Mouse (Mus musculus): Measurements from ENCODE around the gene Pappa2. TPM values are rescaled to one million over a fixed set of nuclear protein-coding genes. Genes with fewer than 3 reads are reported as not detected.

Gene Pappa2
- polyA plus RNA-seq, 1 experiment, result 0.08 TPM

DNA sequence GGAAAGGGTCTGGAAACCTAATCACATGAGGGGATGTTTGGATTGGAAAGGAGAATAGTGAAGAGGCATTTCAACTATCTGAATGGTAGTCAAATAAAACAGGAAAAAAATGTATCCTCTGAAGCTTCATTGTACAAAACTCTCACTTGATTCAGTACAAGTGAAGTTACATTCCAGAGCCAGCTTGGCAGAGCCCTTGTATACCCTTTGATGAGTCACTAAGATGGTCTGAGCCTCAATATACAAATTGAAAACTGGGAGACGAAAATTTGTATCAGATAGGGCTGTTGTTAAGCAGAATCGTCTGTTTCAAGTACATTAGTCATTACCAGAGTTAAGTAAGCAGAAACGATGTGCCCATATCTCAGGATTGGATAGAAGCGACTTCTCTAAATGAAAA, 143.1 kb downstream of the Pappa2 start:
- Histone ChIP-seq H3K4me3 (ENCODE audit: extremely low read depth, insufficient read depth, insufficient read length) (no peak overlapping the region), H3K4me1 (ENCODE audit: control insufficient read depth, insufficient read depth, insufficient read length) (no peaks in the 10 kb centered on the region), H3K36me3 (ENCODE audit: control insufficient read depth, insufficient read depth, low read length) (no peaks in the 10 kb centered on the region), H3K27me3 (ENCODE audit: control insufficient read depth, insufficient read depth, low read length) (no peaks in the 10 kb centered on the region), H3K27ac (ENCODE audit: insufficient read depth, low read length) (no peak overlapping the region)
- DNase-seq (ENCODE audit: low read depth in 1 of 2, low spot score in 2 of 2), result no peak
- TF ChIP-seq POLR2A (IDR thresholded peaks at IDR 0.05; ENCODE audit: low read depth, low read length) (no peak), CTCF (IDR thresholded peaks at IDR 0.05; ENCODE audit: extremely low read depth, insufficient read depth, insufficient read length, insufficient replicate concordance) (no peak)
- WGBS, result 78% methylated on average over 4 of the region's 4 CpGs

GRCm38 (mm10) chr1:158830152-158830551, 150.1 kb downstream of the Pappa2 start:
- TF ChIP-seq CTCF (IDR thresholded peaks at IDR 0.05; ENCODE audit: extremely low read depth, insufficient read depth, insufficient read length, insufficient replicate concordance), result no peak
- no peak for TF ChIP-seq POLR2A (IDR thresholded peaks at IDR 0.05; ENCODE audit: low read depth, low read length)
- Histone ChIP-seq H3K4me1 (ENCODE audit: control insufficient read depth, insufficient read depth, insufficient read length) (no peaks in the 10 kb centered on the region), H3K27ac (ENCODE audit: insufficient read depth, low read length) (no peak overlapping the region), H3K36me3 (ENCODE audit: control insufficient read depth, insufficient read depth, low read length) (no peaks in the 10 kb centered on the region), H3K27me3 (ENCODE audit: control insufficient read depth, insufficient read depth, low read length) (no peaks in the 10 kb centered on the region), H3K4me3 (ENCODE audit: extremely low read depth, insufficient read depth, insufficient read length) (no peak overlapping the region)
- DNase-seq (ENCODE audit: low read depth in 1 of 2, low spot score in 2 of 2), result no peak
- WGBS, result 69% methylated on average over 3 of the region's 3 CpGs

DNA sequence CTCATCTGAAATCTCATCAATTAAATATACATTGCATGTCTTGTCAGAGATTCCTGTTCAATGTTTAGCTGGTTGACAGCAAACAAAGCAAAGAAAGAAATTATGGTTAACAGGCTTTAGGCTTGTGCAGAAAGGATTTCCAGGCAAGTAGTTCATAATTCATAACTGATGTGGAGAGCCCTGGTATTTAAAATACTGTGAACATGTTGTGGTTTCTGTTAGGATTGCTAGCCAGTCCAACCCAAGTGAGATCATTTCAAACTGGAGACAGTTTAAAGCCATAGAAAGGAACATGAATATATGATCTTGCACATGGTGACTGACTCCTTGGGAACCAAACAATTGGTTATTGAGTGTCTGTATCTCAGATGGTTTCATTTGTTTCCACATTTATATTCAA, 152.4 kb downstream of the Pappa2 start:
- H3K4me3 ChIP-seq (ENCODE audit: extremely low read depth, insufficient read depth, insufficient read length), result no peak overlapping the region
- H3K27me3 ChIP-seq (ENCODE audit: control insufficient read depth, insufficient read depth, low read length), result no peaks in the 10 kb centered on the region
- H3K4me1 ChIP-seq (ENCODE audit: control insufficient read depth, insufficient read depth, insufficient read length), result no peaks in the 10 kb centered on the region
- H3K36me3 ChIP-seq (ENCODE audit: control insufficient read depth, insufficient read depth, low read length), result no peaks in the 10 kb centered on the region
- no peak overlapping the region for H3K27ac ChIP-seq (ENCODE audit: insufficient read depth, low read length)
- no peak for TF ChIP-seq CTCF (IDR thresholded peaks at IDR 0.05; ENCODE audit: extremely low read depth, insufficient read depth, insufficient read length, insufficient replicate concordance)
- no peak for TF ChIP-seq POLR2A (IDR thresholded peaks at IDR 0.05; ENCODE audit: low read depth, low read length)
- no peak for DNase-seq (ENCODE audit: low read depth in 1 of 2, low spot score in 2 of 2)

- WGBS, result 82% methylated on average over 2 of the region's 2 CpGs
- H3K4me1 ChIP-seq (ENCODE audit: control insufficient read depth, insufficient read depth, insufficient read length), result no peaks in the 10 kb centered on the region
- no peaks in the 10 kb centered on the region for H3K27me3 ChIP-seq (ENCODE audit: control insufficient read depth, insufficient read depth, low read length)
- no peaks in the 10 kb centered on the region for H3K36me3 ChIP-seq (ENCODE audit: control insufficient read depth, insufficient read depth, low read length)
- DNase-seq (ENCODE audit: low read depth in 1 of 2, low spot score in 2 of 2), result no peak
- H3K27ac ChIP-seq (ENCODE audit: insufficient read depth, low read length), result no peak overlapping the region
- no peak overlapping the region for H3K4me3 ChIP-seq (ENCODE audit: extremely low read depth, insufficient read depth, insufficient read length)
- TF ChIP-seq POLR2A (IDR thresholded peaks at IDR 0.05; ENCODE audit: low read depth, low read length) (no peak), CTCF (IDR thresholded peaks at IDR 0.05; ENCODE audit: extremely low read depth, insufficient read depth, insufficient read length, insufficient replicate concordance) (no peak)
Measured at GRCm38 (mm10) chr1:158819676-158820075, 160.6 kb downstream of the Pappa2 start.

GRCm38 (mm10) chr1:158816479-158816878, 163.8 kb downstream of the Pappa2 start:
- WGBS, result 88% methylated on average over 3 of the region's 3 CpGs
- Histone ChIP-seq H3K27ac (ENCODE audit: insufficient read depth, low read length) (no peak overlapping the region), H3K36me3 (ENCODE audit: control insufficient read depth, insufficient read depth, low read length) (no peaks in the 10 kb centered on the region), H3K27me3 (ENCODE audit: control insufficient read depth, insufficient read depth, low read length) (no peaks in the 10 kb centered on the region), H3K4me1 (ENCODE audit: control insufficient read depth, insufficient read depth, insufficient read length) (no peaks in the 10 kb centered on the region), H3K4me3 (ENCODE audit: extremely low read depth, insufficient read depth, insufficient read length) (no peak overlapping the region)
- TF ChIP-seq CTCF (IDR thresholded peaks at IDR 0.05; ENCODE audit: extremely low read depth, insufficient read depth, insufficient read length, insufficient replicate concordance) (no peak), POLR2A (IDR thresholded peaks at IDR 0.05; ENCODE audit: low read depth, low read length) (no peak)
- no peak for DNase-seq (ENCODE audit: low read depth in 1 of 2, low spot score in 2 of 2)

DNA sequence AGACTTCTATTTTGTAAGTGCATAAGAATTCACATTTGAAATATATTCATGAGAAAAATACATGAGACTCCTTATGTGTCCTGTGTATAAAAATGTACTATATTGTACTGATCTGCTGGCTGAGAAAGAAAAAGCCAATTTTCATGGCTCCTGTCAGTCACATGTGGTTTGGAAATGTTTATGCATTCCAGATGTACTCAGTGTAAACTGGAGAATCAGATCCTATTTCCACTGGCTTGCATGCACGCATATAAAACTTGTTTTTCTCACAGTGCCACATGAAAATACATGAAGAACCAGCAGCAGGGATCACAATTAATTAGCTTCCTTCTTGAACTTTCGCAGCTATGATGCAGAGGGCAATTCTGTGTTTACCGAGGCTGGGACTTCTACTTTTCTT, 168.4 kb downstream of the Pappa2 start:
- no peak overlapping the region for H3K27ac ChIP-seq (ENCODE audit: insufficient read depth, low read length)
- TF ChIP-seq POLR2A (IDR thresholded peaks at IDR 0.05; ENCODE audit: low read depth, low read length), result no peak
- no peak for TF ChIP-seq CTCF (IDR thresholded peaks at IDR 0.05; ENCODE audit: extremely low read depth, insufficient read depth, insufficient read length, insufficient replicate concordance)
- H3K27me3 ChIP-seq (ENCODE audit: control insufficient read depth, insufficient read depth, low read length), result no peaks in the 10 kb centered on the region
- H3K4me3 ChIP-seq (ENCODE audit: extremely low read depth, insufficient read depth, insufficient read length), result no peak overlapping the region
- no peaks in the 10 kb centered on the region for H3K36me3 ChIP-seq (ENCODE audit: control insufficient read depth, insufficient read depth, low read length)
- H3K4me1 ChIP-seq (ENCODE audit: control insufficient read depth, insufficient read depth, insufficient read length), result no peaks in the 10 kb centered on the region
- DNase-seq (ENCODE audit: low read depth in 1 of 2, low spot score in 2 of 2), result no peak
- WGBS, result 78% methylated on average over 3 of the region's 3 CpGs

GRCm38 (mm10) chr1:158775486-158775885, 204.8 kb downstream of the Pappa2 start:
- Histone ChIP-seq H3K27ac (ENCODE audit: insufficient read depth, low read length) (no peak overlapping the region), H3K4me3 (ENCODE audit: extremely low read depth, insufficient read depth, insufficient read length) (no peak overlapping the region), H3K36me3 (ENCODE audit: control insufficient read depth, insufficient read depth, low read length) (no peaks in the 10 kb centered on the region), H3K4me1 (ENCODE audit: control insufficient read depth, insufficient read depth, insufficient read length) (no peaks in the 10 kb centered on the region), H3K27me3 (ENCODE audit: control insufficient read depth, insufficient read depth, low read length) (no peaks in the 10 kb centered on the region)
- TF ChIP-seq POLR2A (IDR thresholded peaks at IDR 0.05; ENCODE audit: low read depth, low read length) (no peak), CTCF (IDR thresholded peaks at IDR 0.05; ENCODE audit: extremely low read depth, insufficient read depth, insufficient read length, insufficient replicate concordance) (no peak)
- WGBS, result 96% methylated on average over 5 of the region's 5 CpGs
- DNase-seq (ENCODE audit: low read depth in 1 of 2, low spot score in 2 of 2), result no peak

All from spleen, adult 2 months (tissue).